Mouse (Mus musculus) spleen, adult 2 months (tissue): ENCODE data around the gene Cox19.

Experiments used
- CTCF ChIP-seq: fragments of 200-500 bp; IDR thresholded peaks from 2 replicates; pipeline ENCODE4 v1.5.1; 2011; ENCODE audit warnings: mild to moderate bottlenecking, inconsistent platforms; ENCODE audit not compliant: insufficient read depth, insufficient read length, insufficient replicate concordance; ENCODE audit errors: extremely low read depth
- POLR2A ChIP-seq: fragments of 200-500 bp; IDR thresholded peaks from 2 replicates; pipeline ENCODE4 v1.6.1; 2011; ENCODE audit warnings: low read depth, low read length, inconsistent platforms

DNA sequence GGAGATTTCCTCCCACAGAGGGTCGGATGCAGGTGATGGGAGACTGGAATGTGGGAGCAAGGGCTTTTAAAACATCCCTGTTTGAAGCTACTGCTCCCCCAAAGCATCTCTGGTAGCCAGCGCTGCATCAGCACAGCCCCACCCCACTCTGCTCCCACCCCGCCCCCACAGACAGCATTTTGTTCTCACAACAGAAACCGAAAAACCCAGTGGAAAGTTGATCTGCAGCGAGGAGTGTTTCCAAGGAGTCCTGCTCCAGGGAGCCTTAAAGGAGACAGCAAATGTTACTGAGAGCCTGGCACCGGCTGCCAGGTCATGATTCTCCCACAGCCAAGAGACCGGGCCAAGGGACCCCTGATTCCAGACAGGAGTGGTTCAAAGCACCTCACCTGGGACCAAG lies 20.5 kb downstream of the Cox19 start:
- no peak for TF ChIP-seq CTCF
- TF ChIP-seq POLR2A: no peak
